Mouse (Mus musculus): ENCODE measurements around the gene Ccdc14.
"Not testable (repeated sequence)": the region's sequence is repeated elsewhere in the genome, so short reads cannot be mapped to it uniquely, and the experiment has no call there.

The Ccdc14 gene

GRCm38 (mm10) chr16:34711481-34711880 is 21.1 kb downstream of the Ccdc14 start:
- no peak for DNase-seq (ENCODE audit: low spot score)

- DNase-seq (ENCODE audit: low spot score) = no peak
Measured at GRCm38 (mm10) chr16:34725156-34725555, 34.7 kb downstream of the Ccdc14 start.

GRCm38 (mm10) chr16:34728610-34729009 is 38.2 kb downstream of the Ccdc14 start:
- not testable (repeated sequence) for DNase-seq (ENCODE audit: low spot score)

- DNase-seq (ENCODE audit: low spot score) = no peak
Measured at GRCm38 (mm10) chr16:34729371-34729770, 39.0 kb downstream of the Ccdc14 start.

DNA sequence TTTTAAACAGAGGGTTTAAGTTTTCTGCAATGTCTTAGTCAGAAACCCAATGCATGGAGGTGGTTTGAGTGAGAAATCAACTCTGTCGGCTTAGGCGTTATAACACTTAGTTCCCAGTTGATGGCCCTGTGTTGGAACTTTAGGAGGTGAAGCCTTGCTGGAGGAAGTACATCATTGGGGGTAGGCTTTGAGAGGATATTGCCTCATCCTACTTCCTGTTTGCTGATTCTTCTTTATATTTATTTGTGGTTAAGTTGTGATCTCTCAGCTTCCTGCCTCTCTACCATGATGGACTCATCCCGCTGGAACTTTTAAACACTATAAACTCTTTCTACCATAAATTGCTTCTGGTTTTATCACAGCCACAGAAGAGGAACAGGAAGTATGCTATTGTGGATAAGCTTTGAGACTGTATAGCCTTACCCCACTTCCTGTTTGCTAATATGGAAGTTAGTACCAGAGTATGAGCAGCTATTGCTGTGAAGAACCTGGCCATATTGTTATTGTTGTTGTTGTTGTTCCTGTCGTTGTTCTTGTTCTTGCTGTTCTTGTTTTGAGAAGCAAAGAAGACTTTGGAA is 48.3 kb downstream of the Ccdc14 start:
- no peak for DNase-seq (ENCODE audit: low spot score)

GRCm38 (mm10) chr16:34742930-34743329 is 52.5 kb downstream of the Ccdc14 start:
- no peak for DNase-seq (ENCODE audit: low spot score)

DNA sequence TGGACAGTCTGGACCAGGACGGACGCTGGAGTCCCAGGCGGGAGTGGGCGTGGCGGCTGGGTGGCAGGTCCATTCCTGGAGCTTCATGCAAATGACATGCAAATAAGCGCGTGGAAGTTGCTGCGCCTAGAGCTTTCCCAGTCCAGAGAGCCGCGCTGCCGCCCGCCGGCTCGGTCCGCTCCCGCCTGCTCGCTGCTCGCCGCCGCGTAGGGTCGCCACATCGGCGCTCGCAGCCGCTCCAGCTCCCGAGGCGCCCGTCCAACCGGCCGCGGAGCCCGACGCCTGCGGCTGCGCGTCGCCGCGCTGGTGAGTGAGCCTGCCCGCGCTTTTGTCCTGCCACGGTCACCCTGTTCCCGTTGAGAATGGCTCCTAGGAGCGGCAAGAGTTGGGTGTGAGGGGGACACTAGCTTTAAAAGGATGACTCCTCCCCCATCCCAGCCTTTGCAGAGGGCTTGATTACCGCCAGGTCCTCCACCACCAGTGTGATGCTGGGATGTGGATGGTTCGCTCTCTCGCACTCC is 54.7 kb downstream of the Ccdc14 start, which contains the start of gene Mylk:
Gene Mylk (plus strand): TSS at position 146 of the 521 bp plus-strand sequence.
- DNase-seq (ENCODE audit: low spot score) = peak; percentile 21

DNA sequence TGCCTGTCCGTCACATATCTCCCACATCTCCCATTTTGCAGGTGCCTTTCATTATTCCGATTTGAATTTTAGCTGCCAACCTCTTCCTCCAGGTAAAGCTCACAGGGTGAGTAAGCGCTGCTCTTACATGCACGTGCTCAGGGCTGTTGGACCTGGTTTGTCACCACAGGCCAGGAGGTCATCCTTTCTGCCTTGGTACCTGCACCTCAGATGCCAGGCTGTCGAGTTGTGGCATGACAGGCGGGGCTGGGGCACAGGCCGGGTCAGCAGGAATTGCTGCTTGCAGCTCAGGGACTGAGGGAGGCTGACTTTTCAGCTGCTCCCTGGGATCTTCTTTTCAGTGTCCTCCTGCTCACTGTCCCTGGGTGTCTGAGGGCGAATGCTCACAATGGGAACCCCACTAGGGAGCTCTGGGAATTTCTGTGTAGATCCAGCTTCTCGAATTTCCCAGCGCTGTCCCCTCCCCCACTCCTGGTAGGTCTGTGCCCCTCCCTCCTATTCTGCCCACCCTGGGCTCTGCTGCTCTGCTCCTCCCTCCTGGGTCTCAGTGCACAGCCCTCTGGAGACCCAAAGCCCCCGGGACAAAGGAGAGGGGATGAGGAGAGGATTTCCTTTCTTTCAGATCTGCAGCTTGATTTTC is 57.8 kb downstream of the Ccdc14 start:
- no peak for DNase-seq (ENCODE audit: low spot score)

DNA sequence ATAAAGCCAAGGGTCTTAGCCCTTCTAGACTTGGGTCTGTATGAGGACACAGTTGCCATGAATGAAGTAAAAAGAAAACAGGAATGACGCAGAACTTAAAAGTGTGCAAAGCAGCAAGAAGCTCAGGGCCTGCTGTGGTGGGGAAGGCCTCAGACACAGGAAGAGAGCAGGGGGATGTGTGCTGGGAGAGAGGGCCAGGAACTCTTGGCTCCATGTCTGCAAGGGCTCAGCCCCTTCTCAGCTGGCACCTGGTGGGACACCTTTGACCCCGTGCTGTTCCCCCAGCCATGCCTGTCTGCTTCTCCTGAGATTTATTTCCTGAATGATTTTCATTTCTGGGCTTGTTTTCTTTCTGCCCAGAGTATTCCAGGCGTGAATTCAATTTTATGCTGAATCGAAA is 59.1 kb downstream of the Ccdc14 start:
- DNase-seq (ENCODE audit: low spot score) = no peak

- DNase-seq (ENCODE audit: low spot score) = no peak
Measured at GRCm38 (mm10) chr16:34752026-34752425, 61.6 kb downstream of the Ccdc14 start.

DNA sequence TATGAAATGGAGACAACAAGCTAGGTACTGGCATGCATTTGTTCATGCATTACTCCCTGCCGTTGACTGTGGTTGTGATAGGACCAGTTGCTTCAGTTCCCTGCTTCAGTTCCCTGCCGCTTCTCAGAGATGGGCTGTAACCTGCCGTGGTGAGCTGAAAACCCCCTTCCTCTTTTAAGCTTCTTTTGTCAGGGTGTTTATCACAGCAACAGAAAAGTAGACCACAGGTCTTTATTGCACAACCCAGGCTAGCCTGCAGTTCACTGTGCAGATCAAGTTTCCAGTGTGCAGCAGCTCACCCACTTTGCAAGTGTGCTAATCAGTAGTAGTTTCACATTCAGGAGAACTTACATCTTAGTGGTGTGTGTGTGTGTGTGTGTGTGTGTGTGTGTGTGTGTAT is 62.6 kb downstream of the Ccdc14 start:
- no peak for DNase-seq (ENCODE audit: low spot score)

DNA sequence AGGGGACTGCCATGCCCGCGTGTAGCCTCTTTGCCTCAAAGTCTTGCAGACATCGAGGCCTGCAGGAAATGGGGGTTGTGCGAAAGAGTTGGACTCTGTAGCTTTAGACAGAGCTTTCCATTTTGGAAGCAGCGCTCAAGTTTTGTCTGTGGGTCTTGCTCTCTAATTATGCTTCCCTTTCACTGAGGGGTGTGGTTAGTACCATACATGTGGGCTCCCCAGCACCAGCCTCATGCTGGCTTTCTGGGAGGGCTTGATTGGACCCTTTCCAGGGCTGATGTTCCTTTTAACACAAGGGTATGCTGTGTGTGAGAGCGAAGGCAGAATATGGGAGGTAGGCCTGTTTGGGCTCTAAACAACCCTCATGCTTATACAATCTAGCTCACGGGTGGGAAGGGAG is 66.6 kb downstream of the Ccdc14 start:
- no peak for DNase-seq (ENCODE audit: low spot score)

GRCm38 (mm10) chr16:34758205-34758604 is 67.8 kb downstream of the Ccdc14 start:
- DNase-seq (ENCODE audit: low spot score) = no peak

- no peak for DNase-seq (ENCODE audit: low spot score)
Measured at GRCm38 (mm10) chr16:34763959-34764591, 73.7 kb downstream of the Ccdc14 start.

DNA sequence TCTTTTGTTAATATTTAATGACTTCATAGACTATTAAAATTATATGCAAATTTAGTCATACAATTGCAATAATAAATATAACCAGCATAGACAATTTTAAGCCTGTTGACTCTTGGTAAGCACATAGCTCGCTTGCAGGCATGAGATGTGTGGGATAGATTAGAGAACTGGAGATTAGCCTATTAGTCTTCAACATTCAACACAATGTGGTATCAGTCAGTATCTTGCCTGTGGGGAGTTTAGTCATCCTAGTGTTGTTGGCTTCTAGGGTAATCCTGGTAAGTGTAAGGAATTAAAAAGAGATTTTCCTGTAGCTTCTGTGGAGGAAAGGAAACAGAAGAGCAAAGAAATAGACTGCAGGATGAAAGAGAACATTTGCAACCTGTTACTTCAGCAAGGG is 75.2 kb downstream of the Ccdc14 start:
- DNase-seq (ENCODE audit: low spot score) = no peak

DNA sequence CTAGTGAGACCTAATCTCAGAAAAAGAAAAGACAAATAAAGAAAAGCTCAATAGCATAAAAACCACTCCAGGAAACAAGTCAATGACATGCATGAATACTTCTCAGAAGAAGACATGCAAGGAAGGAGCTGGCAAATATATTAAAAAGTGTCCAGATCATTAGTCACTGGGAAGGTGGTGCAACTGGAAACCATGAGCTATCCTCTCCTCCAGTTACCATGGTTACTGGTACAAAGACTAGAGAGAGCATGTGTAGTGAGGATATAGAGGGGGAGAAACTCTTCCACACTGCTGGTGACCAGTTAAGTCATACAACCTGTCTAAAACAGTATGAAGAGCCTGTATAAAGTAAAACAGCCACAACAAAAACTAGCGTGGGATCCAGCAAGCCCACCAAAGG is 75.8 kb downstream of the Ccdc14 start:
- DNase-seq (ENCODE audit: low spot score) = no peak

GRCm38 (mm10) chr16:34767443-34767842 is 77.0 kb downstream of the Ccdc14 start:
- no peak for DNase-seq (ENCODE audit: low spot score)

- no peak for DNase-seq (ENCODE audit: low spot score)
Measured at GRCm38 (mm10) chr16:34768436-34768835, 78.0 kb downstream of the Ccdc14 start.

GRCm38 (mm10) chr16:34770127-34770526 is 79.7 kb downstream of the Ccdc14 start:
- no peak for DNase-seq (ENCODE audit: low spot score)

GRCm38 (mm10) chr16:34772445-34773032 is 82.1 kb downstream of the Ccdc14 start:
- peak; percentile 12 for DNase-seq (ENCODE audit: low spot score)
